Mouse (Mus musculus) liver, adult 2 months (tissue): Measurements from ENCODE around the gene Nrxn2. TPM values are rescaled to one million over a fixed set of nuclear protein-coding genes. Genes with fewer than 3 reads are reported as not detected.

ENCODE experiments used
- DNase-seq: peaks from one replicate; pipeline ENCODE4 v3.0.0-alpha.2; 2011; ENCODE audit warnings: low read depth, low spot score; ENCODE audit errors: extremely low read depth
- H3K27ac ChIP-seq: fragments of 200-500 bp; replicated peaks from 2 replicates; pipeline ENCODE4 v1.5.1; 2012; ENCODE audit warnings: low read depth, mild to moderate bottlenecking, control low read depth, inconsistent platforms, low read length; ENCODE audit not compliant: insufficient read depth
- H3K27me3 ChIP-seq: fragments of 200-500 bp; 2 replicates; pipeline ENCODE4 v1.6.1; 2012; ENCODE audit warnings: mild to moderate bottlenecking, moderate library complexity, low read length, inconsistent platforms; ENCODE audit not compliant: control insufficient read depth, insufficient read depth
- H3K36me3 ChIP-seq: fragments of 200-500 bp; 2 replicates; pipeline ENCODE4 v1.6.1; 2012; ENCODE audit warnings: low read length, inconsistent platforms; ENCODE audit not compliant: control insufficient read depth, insufficient read depth
- H3K4me1 ChIP-seq: fragments of 200-500 bp; 2 replicates; pipeline ENCODE4 v1.6.1; 2011; ENCODE audit warnings: low read length; ENCODE audit not compliant: control insufficient read depth, insufficient read depth
- H3K4me3 ChIP-seq: fragments of 200-500 bp; 2 replicates; pipeline ENCODE4 v1.5.1; 2011; ENCODE audit warnings: low read depth, mild to moderate bottlenecking, control low read depth, low read length, moderate library complexity; ENCODE audit not compliant: insufficient read depth
- H3K79me2 ChIP-seq: fragments of 200-500 bp; 2 replicates; pipeline ENCODE4 v1.6.1; 2012; ENCODE audit warnings: inconsistent platforms, mild to moderate bottlenecking, low read length, moderate library complexity; ENCODE audit not compliant: control insufficient read depth, insufficient read depth
- H3K9ac ChIP-seq: fragments of 200-500 bp; 2 replicates; pipeline ENCODE4 v1.6.1; 2012; ENCODE audit warnings: low read depth, mild to moderate bottlenecking, control low read depth, inconsistent platforms, low read length
- CTCF ChIP-seq: fragments of 200-500 bp; IDR thresholded peaks from 2 replicates; pipeline ENCODE4 v1.5.1; 2011; ENCODE audit warnings: low read depth, low read length, control low read depth
- POLR2A ChIP-seq: fragments of 200-500 bp; IDR thresholded peaks from 2 replicates; pipeline ENCODE4 v1.6.1; 2011; ENCODE audit warnings: low read length, control low read depth; ENCODE audit not compliant: insufficient read depth; ENCODE audit errors: extremely low read depth
- WGBS: fragments of 180-500 bp; shearing (Covaris S2); methylation state at CpG from one replicate; pipeline ENCODE4 v1.1.7; 2018; 5-methylcytosine and 5-hydroxymethylcytosine counted together
- polyA plus RNA-seq: library from polyadenylated mRNA; depleted of rRNA; stranded (reverse); fragments of >200 nt; gene quantifications from 2 replicates; pipeline ENCODE4 v1.2.3, GENCODE M21; 2012
- total RNA-seq: library from RNA; depleted of rRNA; stranded (reverse); fragments of >200 nt; gene quantifications from 2 replicates; pipeline ENCODE4 v1.2.3, GENCODE M21; 2014

The Nrxn2 gene
- total and polyA plus RNA-seq, 2 experiments: 0.28 to 1.2 TPM

DNA sequence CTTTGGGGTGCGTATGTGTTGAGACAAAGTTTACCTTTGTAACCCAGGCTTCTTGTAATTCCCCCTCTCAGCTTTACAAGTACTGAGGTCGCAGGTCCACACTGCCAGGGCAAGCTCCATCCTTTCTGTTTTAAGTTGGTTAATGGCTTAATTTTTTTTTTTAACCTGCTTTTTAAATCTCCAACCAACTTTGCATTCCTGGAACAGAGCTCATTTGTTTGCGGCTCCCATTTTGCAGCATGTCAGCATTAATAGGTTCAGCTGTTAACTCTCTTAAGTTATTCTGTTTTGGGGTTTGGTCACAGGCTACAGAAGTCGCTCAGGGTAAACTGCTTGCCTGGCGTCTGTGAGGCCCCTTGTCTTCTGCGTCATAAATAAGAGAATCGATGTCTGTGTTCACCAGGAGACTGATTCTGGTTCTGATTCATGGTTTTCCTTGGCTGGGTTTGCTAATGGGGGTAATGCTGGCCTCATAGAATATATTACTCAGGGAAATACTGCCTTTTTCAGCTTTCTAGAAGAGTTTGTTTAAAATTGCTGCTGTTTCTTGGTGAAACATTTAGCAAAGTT is 141.8 kb downstream of the Nrxn2 start:
- Histone ChIP-seq H3K27me3 (no peaks in the 10 kb centered on the region), H3K4me3 (no peak overlapping the region), H3K4me1 (no peaks in the 10 kb centered on the region), H3K9ac (no peak overlapping the region), H3K36me3 (no peaks in the 10 kb centered on the region), H3K27ac (no peak overlapping the region), H3K79me2 (no peaks in the 10 kb centered on the region)
- TF ChIP-seq POLR2A (no peak), CTCF (no peak)
- 92% methylated on average over 7 of the region's 7 CpGs for WGBS
- no peak for DNase-seq

DNA sequence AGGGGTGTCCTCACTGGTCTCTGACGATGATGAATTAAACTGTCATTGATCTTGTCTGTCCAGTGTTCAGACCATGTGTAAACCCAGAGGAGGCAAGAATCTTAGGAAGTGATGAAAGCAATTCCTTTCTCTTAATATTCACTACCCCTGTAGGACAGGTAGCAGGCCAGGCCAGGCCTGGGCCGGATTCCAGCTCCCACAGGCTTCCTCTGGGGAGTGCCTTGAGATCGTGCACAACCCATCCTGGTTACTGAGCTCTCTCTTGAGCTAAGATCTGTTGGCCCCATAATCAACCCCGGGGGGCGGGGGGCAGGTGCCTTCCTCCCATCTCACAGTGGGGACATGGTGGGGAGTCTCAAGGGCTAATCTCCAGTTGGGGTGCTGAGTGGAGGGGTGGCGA is 146.6 kb downstream of the Nrxn2 start:
- WGBS: 92% methylated on average over 6 of the region's 6 CpGs
- Histone ChIP-seq H3K36me3 (no peaks in the 10 kb centered on the region), H3K4me3 (no peak overlapping the region), H3K27me3 (no peaks in the 10 kb centered on the region), H3K79me2 (no peaks in the 10 kb centered on the region), H3K4me1 (no peaks in the 10 kb centered on the region), H3K27ac (no peak overlapping the region), H3K9ac (no peak overlapping the region)
- no peak for DNase-seq
- no peak for TF ChIP-seq POLR2A
- no peak for TF ChIP-seq CTCF

DNA sequence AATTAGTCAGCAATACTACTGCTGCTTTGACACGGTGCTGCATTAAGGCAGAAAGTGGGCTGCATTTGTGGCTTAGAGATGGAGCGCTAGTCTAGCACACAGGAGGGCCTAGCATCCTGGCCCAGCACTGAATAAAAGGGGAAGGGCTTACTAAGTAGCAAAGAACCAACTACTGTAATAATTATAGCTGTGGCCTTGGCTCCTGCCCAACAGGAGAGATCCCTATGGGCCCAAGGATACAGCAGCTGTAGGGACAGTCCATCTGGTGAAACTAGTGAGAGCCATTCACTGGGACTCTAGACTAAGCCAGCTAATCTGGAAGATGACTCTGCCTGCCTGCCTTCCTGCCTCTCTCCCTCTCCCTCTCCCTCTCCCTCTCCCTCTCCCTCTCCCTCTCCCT is 147.9 kb downstream of the Nrxn2 start:
- Histone ChIP-seq H3K79me2 (no peaks in the 10 kb centered on the region), H3K4me3 (no peak overlapping the region), H3K36me3 (no peaks in the 10 kb centered on the region), H3K9ac (no peak overlapping the region), H3K27me3 (no peaks in the 10 kb centered on the region), H3K27ac (no peak overlapping the region), H3K4me1 (no peaks in the 10 kb centered on the region)
- no peak for DNase-seq
- TF ChIP-seq POLR2A (no peak), CTCF (no peak)
- WGBS: 91% methylated on average over 2 of the region's 2 CpGs

DNA sequence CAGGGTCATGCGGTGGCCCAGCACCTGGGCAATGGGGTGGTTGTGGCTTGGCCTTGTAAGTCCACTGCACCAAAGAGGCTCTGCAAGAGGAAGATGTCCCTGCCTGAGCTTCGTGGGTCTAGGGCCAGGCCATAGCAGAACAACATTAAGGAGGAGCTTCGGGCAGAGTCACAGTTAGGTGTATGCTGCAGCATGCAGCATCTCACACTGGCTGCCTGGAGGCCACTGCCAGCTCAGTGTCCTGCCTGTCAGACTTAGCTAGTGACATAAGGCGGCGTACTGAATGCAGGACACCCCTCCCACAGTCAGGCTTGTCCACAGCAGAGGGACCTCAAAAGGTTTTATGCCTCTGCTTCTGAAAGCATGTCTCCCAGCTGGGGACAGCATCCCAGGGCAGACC is 150.5 kb downstream of the Nrxn2 start:
- Histone ChIP-seq H3K36me3 (no peaks in the 10 kb centered on the region), H3K79me2 (no peaks in the 10 kb centered on the region), H3K27me3 (no peaks in the 10 kb centered on the region), H3K27ac (no peak overlapping the region), H3K4me1 (no peaks in the 10 kb centered on the region), H3K4me3 (no peak overlapping the region), H3K9ac (no peak overlapping the region)
- no peak for TF ChIP-seq CTCF
- no peak for TF ChIP-seq POLR2A
- WGBS: 90% methylated on average over 5 of the region's 5 CpGs
- DNase-seq: no peak

DNA sequence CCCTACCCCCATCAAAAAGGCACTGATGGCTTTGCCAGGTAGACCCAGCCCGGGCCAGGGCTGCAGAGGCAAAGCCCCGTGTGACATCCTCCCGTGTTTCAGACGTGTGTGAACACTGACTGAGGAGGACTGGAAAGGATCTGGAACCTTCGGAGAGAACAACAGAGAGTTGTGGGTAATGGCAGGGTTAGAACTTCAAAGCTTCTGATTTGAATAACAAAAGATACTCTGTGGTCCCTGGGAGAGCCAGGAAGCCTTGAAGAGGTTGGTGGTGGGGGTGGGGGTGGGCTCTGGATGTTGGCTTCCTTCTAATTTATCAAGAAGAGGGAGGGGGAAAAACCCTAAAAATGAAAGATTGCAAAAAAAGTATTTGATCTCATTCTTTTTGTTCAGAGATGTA is 151.0 kb downstream of the Nrxn2 start:
- H3K9ac ChIP-seq: no peak overlapping the region
- H3K4me1 ChIP-seq: no peaks in the 10 kb centered on the region
- DNase-seq: no peak

DNA sequence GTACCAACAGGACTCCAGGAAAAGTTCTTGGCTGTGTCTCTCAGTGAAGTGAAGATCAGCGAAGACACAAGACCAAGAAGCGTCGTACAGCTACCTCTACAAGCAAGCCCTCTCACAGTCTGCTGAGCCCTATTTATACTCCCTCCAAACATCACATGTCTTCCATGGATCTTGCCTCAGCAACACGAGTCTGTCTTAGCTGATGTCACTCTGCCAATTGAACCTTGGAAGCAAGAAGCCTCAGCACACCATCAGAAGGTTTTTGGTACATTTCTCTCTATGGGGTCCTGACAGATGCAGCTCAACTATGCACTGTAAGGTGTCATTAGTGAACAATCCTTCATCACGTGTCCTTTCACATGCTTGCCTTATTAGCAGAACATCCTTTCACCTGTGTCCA is 152.9 kb downstream of the Nrxn2 start:
- H3K4me1 ChIP-seq: no peaks in the 10 kb centered on the region
- WGBS: 80% methylated on average over 5 of the region's 5 CpGs
- no peaks in the 10 kb centered on the region for H3K27me3 ChIP-seq
- TF ChIP-seq POLR2A: no peak
- no peak for TF ChIP-seq CTCF
- no peak overlapping the region for H3K4me3 ChIP-seq
- no peaks in the 10 kb centered on the region for H3K79me2 ChIP-seq
- H3K36me3 ChIP-seq: no peaks in the 10 kb centered on the region
- no peak overlapping the region for H3K9ac ChIP-seq
- DNase-seq: no peak
- no peak overlapping the region for H3K27ac ChIP-seq

More for the DNA sequence above, 151.0 kb downstream of the Nrxn2 start:
- TF ChIP-seq POLR2A: no peak
- TF ChIP-seq CTCF: no peak
- H3K27ac ChIP-seq: no peak overlapping the region
- H3K79me2 ChIP-seq: no peaks in the 10 kb centered on the region
- H3K36me3 ChIP-seq: no peaks in the 10 kb centered on the region
- H3K4me3 ChIP-seq: no peak overlapping the region
- 67% methylated on average over 5 of the region's 5 CpGs for WGBS
- no peaks in the 10 kb centered on the region for H3K27me3 ChIP-seq
